Mouse (Mus musculus): ENCODE data around the gene Ocel1. TPM values are rescaled to one million over a fixed set of nuclear protein-coding genes. Genes with fewer than 3 reads are reported as not detected.

Gene Ocel1
- total RNA-seq, 2 experiments from 2014 or later, result 17.2 to 17.6 TPM

- no peak for DNase-seq (ENCODE audit: low spot score in 2 of 2)
These were observed 31.4 kb downstream of the Ocel1 start for GRCm38 (mm10) chr8:71402446-71402964.

GRCm38 (mm10) chr8:71403107-71403885, 32.2 kb downstream of the Ocel1 start:
- DNase-seq (ENCODE audit: low spot score in 2 of 2), result no peak

GRCm38 (mm10) chr8:71404011-71404410, 32.9 kb downstream of the Ocel1 start:
- no peak for DNase-seq (ENCODE audit: low spot score in 2 of 2)

GRCm38 (mm10) chr8:71404951-71405351, 33.9 kb downstream of the Ocel1 start:
- no peak for DNase-seq (ENCODE audit: low spot score in 2 of 2)

GRCm38 (mm10) chr8:71405401-71406098, 34.5 kb downstream of the Ocel1 start, which contains the start of gene Ankle1:
TSS of gene Ankle1 (plus strand) at chr8:71406010.
- DNase-seq (ENCODE audit: low spot score in 2 of 2), result peak; percentile 97

- DNase-seq (ENCODE audit: low spot score in 2 of 2), result peak; percentile 45 to 59
These were observed 35.3 kb downstream of the Ocel1 start for GRCm38 (mm10) chr8:71406099-71407015.

- no peak for DNase-seq (ENCODE audit: low spot score in 2 of 2)
These were observed 36.3 kb downstream of the Ocel1 start for GRCm38 (mm10) chr8:71407441-71407840.

- no peak for DNase-seq (ENCODE audit: low spot score in 2 of 2)
These were observed 37.1 kb downstream of the Ocel1 start for GRCm38 (mm10) chr8:71408231-71408630.

GRCm38 (mm10) chr8:71411535-71412273, 40.6 kb downstream of the Ocel1 start:
- no peak for DNase-seq (ENCODE audit: low spot score in 2 of 2)

- no peak for DNase-seq (ENCODE audit: low spot score in 2 of 2)
These were observed 51.0 kb downstream of the Ocel1 start for GRCm38 (mm10) chr8:71422121-71422520.

Other genes starting within 250 kb of the Ocel1 start
- 10 to 100 TPM; 33.2 to 36.6 TPM for gene Myo9b, start 98.6 kb upstream of the Ocel1 start, total RNA-seq (2021)
- 10 to 100 TPM; 19.0 to 22.3 TPM for gene Haus8, start 98.4 kb upstream of the Ocel1 start, total RNA-seq (2021)
- gene Use1, start 4.5 kb upstream of the Ocel1 start, total RNA-seq (2021), result 100 to 1,000 TPM in 1 of 2 experiments, 10 to 100 TPM in 1; 97.9 to 108 TPM
- 10 to 100 TPM; 32.2 to 32.5 TPM for gene Nr2f6, start 10.7 kb downstream of the Ocel1 start, total RNA-seq (2021)
- 1 to 10 TPM; 6.7 to 7.3 TPM for gene Ushbp1, start 24.5 kb downstream of the Ocel1 start, total RNA-seq (2021)
- 10 to 100 TPM; 78.7 to 82.2 TPM for gene Babam1, start 25.6 kb downstream of the Ocel1 start, total RNA-seq (2021)
- gene Ankle1, start 34.7 kb downstream of the Ocel1 start, total RNA-seq (2021), result 1 to 10 TPM; 2.2 to 2.7 TPM
- gene Abhd8, start 92.4 kb downstream of the Ocel1 start, total RNA-seq (2021), result 100 to 1,000 TPM; 145 to 159 TPM
- gene Mrpl34, start 93.7 kb downstream of the Ocel1 start, total RNA-seq (2021), result 10 to 100 TPM; 59.5 to 69.2 TPM
- 100 to 1,000 TPM; 128 to 130 TPM for gene Dda1, start 97.9 kb downstream of the Ocel1 start, total RNA-seq (2021)
- 10 to 100 TPM; 64.3 to 71.5 TPM for gene Ano8, start 114.7 kb downstream of the Ocel1 start, total RNA-seq (2021)
- gene Gtpbp3, start 116.8 kb downstream of the Ocel1 start, total RNA-seq (2021), result 10 to 100 TPM; 26.4 to 29.4 TPM
- 1 to 10 TPM; 8.1 to 9.2 TPM for gene Plvap, start 140.5 kb downstream of the Ocel1 start, total RNA-seq (2021)
- not detected for gene Ccdc194, start 154.4 kb downstream of the Ocel1 start, total RNA-seq (2021)
- gene Bst2, start 166.2 kb downstream of the Ocel1 start, total RNA-seq (2021), result 1 to 10 TPM; 4.1 to 4.8 TPM
- 10 to 100 TPM; 36.9 to 40.7 TPM for gene Mvb12a, start 171.6 kb downstream of the Ocel1 start, total RNA-seq (2021)
- not detected for gene Tmem221, start 187.6 kb downstream of the Ocel1 start, total RNA-seq (2021)
- gene Nxnl1, start 195.3 kb downstream of the Ocel1 start, total RNA-seq (2021), result not detected
- 10 to 100 TPM; 76.8 to 92.7 TPM for gene Slc27a1, start 197.6 kb downstream of the Ocel1 start, total RNA-seq (2021)
- 10 to 100 TPM; 75.1 to 81.0 TPM for gene Pgls, start 220.9 kb downstream of the Ocel1 start, total RNA-seq (2021)
- 1 to 10 TPM; 4.6 to 5.8 TPM for gene Fam129c, start 226.3 kb downstream of the Ocel1 start, total RNA-seq (2021)
- gene Colgalt1, start 239.7 kb downstream of the Ocel1 start, total RNA-seq (2021), result 10 to 100 TPM; 65.8 to 77.0 TPM